In genomic region chr3:108357051-108357450, GRCm38 (mm10) we compare ENCODE assay signal across 27 mouse cellular contexts. TPM values are rescaled to one million over a fixed set of nuclear protein-coding genes. Genes with fewer than 3 reads are reported as not detected.
"Had no signal": no experiment of that assay in that cellular context is flagged by ENCODE, and none has a peak within 500 bp of the region (broad histone marks: within the 10 kb centered on the region; RNA-seq: fewer than 3 reads in every experiment).

No protein-coding gene starts in this region.

- H3K9ac ChIP-seq: liver, embryonic 15.5 days; liver, postnatal 0 days; lung, embryonic 15.5 days; midbrain, embryonic 13.5 days; midbrain, embryonic 15.5 days; neural tube, embryonic 12.5 days had no signal

- H3K4me2 ChIP-seq: liver, embryonic 15.5 days; lung, embryonic 15.5 days; midbrain, embryonic 11.5 days; midbrain, embryonic 13.5 days; midbrain, embryonic 15.5 days; neural tube, embryonic 12.5 days had no signal

- H3K4me3 ChIP-seq: liver, embryonic 15.5 days; lung, embryonic 15.5 days; megakaryocyte, embryonic 14.5 days; midbrain, embryonic 13.5 days; midbrain, embryonic 15.5 days; neural tube, embryonic 12.5 days had no signal

- ATAC-seq: liver, postnatal 0 days; lung, postnatal 0 days; midbrain, embryonic 13.5 days; midbrain, embryonic 15.5 days had no signal

- H3K27me3 ChIP-seq: liver, embryonic 15.5 days; lung, embryonic 15.5 days; megakaryocyte, embryonic 14.5 days; midbrain, embryonic 13.5 days; midbrain, embryonic 15.5 days; neural tube, embryonic 12.5 days had no signal

- DNase-seq: liver, postnatal 0 days; lung, adult 2 months; lung, postnatal 14 days; lung, postnatal 36 days; retina, postnatal 1 day; right cerebral cortex, postnatal 25 days; right cerebral cortex, postnatal 4 days; spleen, adult 18-20 months; thymus, adult 18-20 months; thymus, postnatal 14 days; thymus, postnatal 36 days had no signal

- H3K27ac ChIP-seq: liver, embryonic 15.5 days; lung, embryonic 15.5 days; macrophage; midbrain, embryonic 13.5 days; midbrain, embryonic 15.5 days; neural tube, embryonic 12.5 days had no signal

- H3K9me3 ChIP-seq: liver, embryonic 15.5 days; lung, embryonic 15.5 days; megakaryocyte, embryonic 14.5 days; midbrain, embryonic 13.5 days; midbrain, embryonic 15.5 days; neural tube, embryonic 12.5 days had no signal

RNA-seq across cellular contexts. Expression of gene Mybphl, which starts 7.7 kb away (rescaled TPM):
- total RNA-seq: megakaryocyte progenitor cell, adult 5-6 weeks; midbrain, postnatal 0 days; monocyte, adult 5-6 weeks; neutrophil, adult 5-6 weeks had no signal
- polyA plus RNA-seq: macrophage; midbrain, embryonic 11.5 days; midbrain, embryonic 13.5 days; midbrain, embryonic 15.5 days; midbrain, postnatal 0 days; small intestine, adult 2 months; stomach, embryonic 14.5 days; stomach, embryonic 16.5 days had no signal

RNA-seq across cellular contexts. Expression of gene Celsr2, which starts 58.3 kb away (rescaled TPM):
- polyA plus RNA-seq: macrophage had no signal
